Mouse (Mus musculus) naive thymus-derived CD4-positive, alpha-beta T cell, adult 2 months (primary cell): ENCODE measurements at regions not wholly inside any gene's neighbourhood (a gene's known extent, or its start where the extent isn't known, plus 50 kb on each side); places are given as distances from the start of the nearest gene placed in this dataset.

Experiments used
- DNase-seq: peaks from one replicate; pipeline ENCODE4 v3.0.0-alpha.2; 2011; ENCODE audit warnings: low read depth

- no peak for DNase-seq
Measured at GRCm38 (mm10) chr13:102589680-102590435, 103.5 kb upstream of the Cd180 start.

- no peak for DNase-seq
Measured at GRCm38 (mm10) chr13:102591803-102592537, 101.4 kb upstream of the Cd180 start.

GRCm38 (mm10) chr13:102593405-102594200, 99.8 kb upstream of the Cd180 start:
- DNase-seq: no peak

DNA sequence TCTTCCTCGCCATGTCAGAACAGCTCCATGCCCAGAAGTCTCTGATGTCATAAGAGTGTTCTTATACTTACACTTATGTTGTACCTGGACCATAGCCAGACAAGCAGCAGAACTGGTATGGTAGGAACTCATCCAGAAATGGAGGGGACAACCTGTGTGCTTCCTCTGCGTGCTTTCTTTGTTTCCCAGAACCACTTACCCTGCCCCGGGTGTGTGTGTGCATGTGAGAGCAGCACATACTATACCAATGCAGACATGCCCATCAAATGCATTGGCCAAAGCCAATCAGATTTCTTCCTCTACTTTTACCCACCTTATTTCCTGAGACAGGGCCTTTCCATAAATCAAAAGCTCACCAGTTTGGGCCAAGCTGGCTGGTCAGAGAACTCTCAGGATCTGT, 99.2 kb upstream of the Cd180 start:
- no peak for DNase-seq

DNA sequence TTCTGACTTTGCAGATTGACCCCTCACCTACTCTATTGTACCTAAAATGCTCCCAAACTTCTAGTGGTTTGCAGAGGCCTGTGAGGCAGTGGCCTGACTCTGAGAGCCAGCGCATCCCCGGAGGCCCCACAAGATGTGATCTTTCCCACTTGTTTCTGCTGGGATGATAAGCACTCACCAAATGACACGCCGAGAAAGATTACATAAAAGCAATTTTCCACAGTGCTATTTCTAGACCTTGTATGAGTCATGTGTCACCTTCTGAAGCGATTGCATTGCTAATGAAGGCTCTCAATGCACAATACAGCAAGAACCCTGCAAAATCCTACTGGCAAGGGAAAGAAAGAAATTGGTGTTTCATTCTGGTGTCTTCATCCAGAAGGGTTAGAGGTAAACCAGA, 97.8 kb upstream of the Cd180 start:
- no peak for DNase-seq

DNA sequence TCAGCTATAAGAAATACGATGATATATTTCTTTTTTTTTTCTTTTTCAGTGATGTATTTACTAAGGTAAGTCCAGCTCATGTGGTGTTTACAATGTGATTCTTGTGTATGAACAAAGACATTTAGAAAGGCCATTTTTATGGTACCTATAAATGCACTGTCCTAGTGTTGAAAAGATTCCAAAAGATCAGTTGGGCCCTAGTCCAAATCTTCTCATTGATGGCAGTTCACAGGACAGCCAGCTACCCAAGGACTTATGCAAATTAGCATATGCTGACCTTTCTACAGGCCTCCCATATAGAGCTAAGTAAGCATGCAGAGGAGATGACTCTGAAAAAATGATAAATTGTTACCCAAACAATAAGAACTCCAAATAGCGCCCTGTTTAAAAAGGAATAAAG, 97.3 kb upstream of the Cd180 start:
- no peak for DNase-seq

GRCm38 (mm10) chr13:102598181-102598580, 95.2 kb upstream of the Cd180 start:
- DNase-seq: no peak

GRCm38 (mm10) chr13:102599602-102600001, 93.8 kb upstream of the Cd180 start:
- DNase-seq: no peak

- no peak for DNase-seq
Measured at GRCm38 (mm10) chr13:102600026-102600425, 93.3 kb upstream of the Cd180 start.

DNA sequence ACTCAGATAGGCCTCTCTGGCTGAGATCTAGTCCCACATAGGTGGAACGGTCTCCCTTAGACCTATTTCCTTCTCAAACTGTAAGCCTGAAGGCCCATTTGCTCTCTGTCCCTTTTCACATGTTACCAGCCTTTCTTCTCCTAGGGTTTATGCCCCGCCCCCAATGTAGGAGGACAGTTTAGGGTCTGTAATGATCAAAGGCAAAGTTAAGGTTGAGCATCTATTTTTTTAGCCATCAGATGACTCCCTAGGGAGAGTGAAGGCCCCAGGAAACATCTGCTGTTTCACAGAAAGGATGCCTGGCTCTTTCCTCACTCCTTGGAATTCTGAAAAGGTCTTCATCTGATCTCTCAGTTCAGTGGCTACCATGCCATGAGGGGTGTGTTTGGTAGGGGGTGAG, 68.9 kb upstream of the Cd180 start:
- DNase-seq: no peak

- no peak for DNase-seq
Measured at GRCm38 (mm10) chr13:102625171-102625835, 68.1 kb upstream of the Cd180 start.

DNA sequence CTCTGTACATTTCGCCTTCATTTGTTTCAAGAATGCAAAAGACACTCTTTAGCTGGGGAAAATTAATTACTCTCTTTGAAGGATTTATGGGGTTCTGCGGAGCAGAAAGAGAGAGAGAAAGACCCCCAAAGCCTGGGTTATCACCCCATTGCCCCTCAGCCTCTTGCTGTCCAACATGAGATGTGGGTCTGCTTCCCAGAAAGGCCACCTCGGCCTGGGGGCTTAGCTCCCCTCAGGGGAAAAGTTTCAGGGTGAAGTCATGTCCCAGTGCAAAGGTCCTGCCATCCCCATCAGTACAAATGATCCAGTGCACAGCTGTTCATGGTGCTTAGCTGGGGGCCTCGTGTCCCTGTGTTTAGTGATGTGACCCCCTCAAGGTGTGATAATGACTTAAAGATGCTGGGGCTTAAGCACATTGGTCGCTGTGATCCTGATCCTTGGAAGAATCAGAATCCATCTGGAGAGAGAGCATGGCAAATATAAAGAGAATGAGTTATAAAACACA, 67.5 kb upstream of the Cd180 start:
- DNase-seq: no peak

GRCm38 (mm10) chr13:102627786-102628185, 65.6 kb upstream of the Cd180 start:
- DNase-seq: no peak

- DNase-seq: no peak
Measured at GRCm38 (mm10) chr13:102629176-102629575, 64.2 kb upstream of the Cd180 start.

- no peak for DNase-seq
Measured at GRCm38 (mm10) chr13:102634236-102634957, 59.0 kb upstream of the Cd180 start.

DNA sequence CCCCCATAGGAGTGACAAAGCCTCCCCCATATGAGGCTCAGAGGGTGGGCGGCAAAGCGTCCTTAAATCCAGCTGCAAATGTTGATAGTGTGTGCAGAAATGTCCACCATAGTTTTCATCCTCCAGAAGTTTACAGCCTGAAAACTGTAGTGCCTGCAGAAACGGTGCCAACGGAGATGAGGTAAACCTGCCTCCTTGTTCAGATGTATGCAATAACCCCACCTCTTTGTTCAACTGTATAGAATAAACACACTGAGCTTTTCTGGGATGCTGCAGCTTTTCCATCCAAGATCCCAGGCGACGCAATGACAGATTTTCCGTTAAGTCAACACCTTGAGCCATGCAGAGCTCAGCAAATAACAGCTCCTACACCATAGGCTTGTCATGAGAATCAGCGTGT, 57.3 kb upstream of the Cd180 start:
- DNase-seq: no peak

DNA sequence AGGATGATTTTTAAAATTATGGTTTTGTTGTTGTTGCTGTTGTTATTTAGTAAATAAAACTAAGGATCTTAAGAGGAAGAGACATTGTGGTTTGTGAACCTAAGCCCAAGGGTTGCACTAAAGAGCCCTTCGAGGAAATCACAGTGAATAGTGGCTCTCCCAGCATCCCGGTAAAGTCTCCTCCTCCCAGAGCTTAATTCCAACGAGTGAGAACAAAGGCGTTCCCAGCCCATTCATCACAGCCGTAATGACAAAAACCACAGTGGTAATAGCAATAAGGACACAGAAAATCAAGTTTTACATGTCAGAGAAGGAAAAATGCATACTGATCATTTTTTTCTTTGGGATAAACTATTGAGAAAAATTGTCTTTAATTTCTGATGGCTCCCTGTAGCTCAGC, 56.3 kb upstream of the Cd180 start:
- no peak for DNase-seq

DNA sequence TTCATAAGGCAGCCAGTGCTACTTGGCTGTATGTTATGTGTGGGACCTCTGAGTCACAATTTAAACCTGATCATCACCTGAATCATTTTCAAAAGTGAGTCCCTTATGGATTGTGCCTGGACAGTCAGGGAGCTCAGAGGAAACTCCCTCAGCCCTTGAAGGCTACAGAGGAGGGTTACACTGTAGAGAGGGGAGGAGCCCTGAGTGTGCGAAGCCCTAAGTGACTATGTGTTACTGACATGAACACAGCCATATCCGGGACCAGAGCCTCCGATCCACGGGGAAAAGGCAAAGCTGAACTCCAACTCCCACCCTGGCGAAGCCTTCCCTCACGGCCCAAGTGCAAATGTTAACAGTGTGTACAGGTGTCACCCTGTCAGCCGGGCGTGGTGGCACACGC, 53.7 kb upstream of the Cd180 start:
- no peak for DNase-seq

GRCm38 (mm10) chr13:102640171-102640570, 53.2 kb upstream of the Cd180 start:
- DNase-seq: no peak
